11 mouse cellular contexts compared by ENCODE assay signal in the genomic region with DNA sequence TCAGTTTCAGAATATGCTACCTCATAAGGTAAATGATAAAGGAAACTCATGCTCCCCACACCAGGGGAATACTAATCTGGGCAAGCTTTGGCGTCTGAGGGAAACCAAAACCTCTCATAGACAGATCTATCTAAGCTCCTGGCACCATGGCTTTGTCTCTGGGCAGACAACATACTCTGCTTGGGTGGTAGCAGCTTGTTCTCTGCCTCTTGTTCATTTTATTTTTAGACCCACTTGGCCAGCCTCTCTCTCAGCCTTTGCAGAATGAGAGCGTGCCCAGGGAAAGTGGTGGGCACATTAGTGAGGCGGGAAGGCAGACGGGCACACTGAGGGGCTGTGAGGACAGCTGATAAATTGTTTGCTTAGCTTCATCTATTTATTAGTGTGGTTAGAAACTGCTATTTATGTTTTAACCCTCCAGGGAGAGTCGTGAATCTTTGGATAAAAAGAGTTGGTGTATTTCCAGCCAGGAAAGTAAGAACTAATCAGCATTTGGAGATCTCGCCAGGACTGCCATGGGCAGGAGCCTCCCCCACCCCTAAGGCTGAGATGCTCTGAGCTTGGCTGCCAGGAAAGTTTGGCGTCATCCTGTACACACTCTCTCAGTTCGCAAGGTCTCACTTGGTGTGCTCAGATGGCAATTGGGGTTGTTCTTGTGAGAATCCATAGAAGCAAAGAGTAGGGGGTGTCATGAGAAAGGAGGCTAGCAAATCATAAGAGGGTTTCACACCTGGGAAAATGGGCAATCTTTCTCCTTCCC.
DNase-seq lines count a peak whose midpoint lies in the region; ATAC-seq and TF ChIP-seq lines count a peak whose summit lies in the region.
"Had no signal": no experiment of that assay in that cellular context is flagged by ENCODE, and none has a peak within 500 bp of the region (broad histone marks: within the 10 kb centered on the region; RNA-seq: fewer than 3 reads in every experiment).

No protein-coding gene starts in this region.

- no peak for ATAC-seq in heart, embryonic 11.5 days (replicated peaks; ENCODE audit: insufficient number of reproducible peaks, low FRiP score, low TSS enrichment)
- ATAC-seq in heart, embryonic 13.5 days (ENCODE audit: extremely low read depth, insufficient number of reproducible peaks, low FRiP score, low TSS enrichment), result no peak; the same call in 1 of the 2 replicates
- ATAC-seq in liver, embryonic 11.5 days (replicated peaks; ENCODE audit: low FRiP score), result no peak
- no peak for ATAC-seq in kidney, embryonic 15.5 days (replicated peaks; ENCODE audit: low FRiP score)

- H3K9me3 ChIP-seq in heart, embryonic 11.5 days (replicated peaks; ENCODE audit: control insufficient read depth, low read length), result no peaks in the 10 kb centered on the region
- no peaks in the 10 kb centered on the region for H3K9me3 ChIP-seq in heart, embryonic 13.5 days
- H3K9me3 ChIP-seq in liver, embryonic 11.5 days (ENCODE audit: control insufficient read depth, low read length), result no peaks in the 10 kb centered on the region
- H3K9me3 ChIP-seq in kidney, embryonic 15.5 days (replicated peaks), result no peaks in the 10 kb centered on the region

- DNase-seq in heart, adult 18-20 months, result peak; percentile 27 to 35
- peak; percentile 20 to 45 for DNase-seq in cerebellum, adult 2 months
- no peak for DNase-seq in left cerebral cortex, adult 2 months (ENCODE audit: extremely low spot score in 1 of 2, low spot score in 2 of 2)
- no peak for DNase-seq in liver, embryonic 11.5 days (ENCODE audit: low spot score)
- no peak for DNase-seq in gastrocnemius, adult 18-20 months (ENCODE audit: low spot score)
- DNase-seq: lung, embryonic 14.5 days had no signal

- H3K9ac ChIP-seq in heart, embryonic 11.5 days (ENCODE audit: low read depth, low read length), result no peak overlapping the region
- H3K9ac ChIP-seq in heart, embryonic 13.5 days, result no peak overlapping the region
- H3K9ac ChIP-seq in liver, embryonic 11.5 days (ENCODE audit: low read depth, low read length), result no peak overlapping the region
- no peak overlapping the region for H3K9ac ChIP-seq in kidney, embryonic 15.5 days
- H3K9ac ChIP-seq: lung, embryonic 14.5 days had no signal

- TF ChIP-seq POLR2A in cerebellum, adult 2 months (IDR thresholded peaks at IDR 0.05; ENCODE audit: borderline replicate concordance, insufficient read depth, low read length), result no peak

- no peak overlapping the region for H3K4me3 ChIP-seq in heart, embryonic 11.5 days (ENCODE audit: low read depth, low read length)
- no peak overlapping the region for H3K4me3 ChIP-seq in cerebellum, adult 2 months (replicated peaks; ENCODE audit: insufficient read depth, low read depth, low read length)
- H3K4me3 ChIP-seq in heart, embryonic 13.5 days, result no peak overlapping the region
- no peak overlapping the region for H3K4me3 ChIP-seq in left cerebral cortex, adult 2 months
- no peak overlapping the region for H3K4me3 ChIP-seq in liver, embryonic 11.5 days (ENCODE audit: low read depth, low read length)
- H3K4me3 ChIP-seq in kidney, embryonic 15.5 days (replicated peaks), result no peak overlapping the region
- H3K4me3 ChIP-seq: erythroblast, embryonic 14.5 days had no signal

- intact Hi-C loops in left cerebral cortex, adult 2 months (cut with DNase I), result loop anchor here (1.0 to 10.0 kb wide), 2 partner anchors 150 to 315 kb away; partner anchors contain the start of genes Mamld1 and Mtm1

- H3K27me3 ChIP-seq in heart, embryonic 11.5 days (ENCODE audit: control insufficient read depth, insufficient read depth, low read length), result no peaks in the 10 kb centered on the region
- no peaks in the 10 kb centered on the region for H3K27me3 ChIP-seq in cerebellum, adult 2 months (ENCODE audit: control insufficient read depth, insufficient read depth, low read length)
- 0 out of 2 replicates have a peak, but pooled peaks cover 5% of the 10 kb centered on the region for H3K27me3 ChIP-seq in heart, embryonic 13.5 days (replicated peaks)
- H3K27me3 ChIP-seq in liver, embryonic 11.5 days (replicated peaks; ENCODE audit: control insufficient read depth, insufficient read depth, low read length), result 0 out of 2 replicates have a peak, but pooled peaks cover 4% of the 10 kb centered on the region
- peaks cover 7% of the 10 kb centered on the region; the same call in 1 of the 2 replicates for H3K27me3 ChIP-seq in kidney, embryonic 15.5 days
- H3K27me3 ChIP-seq: CH12.LX had no signal

- no peaks in the 10 kb centered on the region for H3K4me1 ChIP-seq in heart, embryonic 11.5 days (ENCODE audit: control insufficient read depth, insufficient read depth, low read length)
- peaks cover 9% of the 10 kb centered on the region for H3K4me1 ChIP-seq in cerebellum, adult 2 months (ENCODE audit: control insufficient read depth, insufficient read depth, low read length)
- peaks cover 28% of the 10 kb centered on the region for H3K4me1 ChIP-seq in heart, embryonic 13.5 days
- no peaks in the 10 kb centered on the region for H3K4me1 ChIP-seq in liver, embryonic 11.5 days (replicated peaks; ENCODE audit: control insufficient read depth, insufficient read depth, low read length)
- H3K4me1 ChIP-seq in kidney, embryonic 15.5 days, result no peaks in the 10 kb centered on the region

- no peak for TF ChIP-seq CTCF in cerebellum, adult 2 months (IDR thresholded peaks at IDR 0.05; ENCODE audit: borderline replicate concordance, insufficient read depth, low read depth, low read length)
- TF ChIP-seq CTCF in left cerebral cortex, adult 2 months (IDR thresholded peaks at IDR 0.05), result no peak

- no peaks in the 10 kb centered on the region for H3K36me3 ChIP-seq in heart, embryonic 11.5 days (ENCODE audit: control insufficient read depth, insufficient read depth, low read length)
- no peaks in the 10 kb centered on the region for H3K36me3 ChIP-seq in heart, embryonic 13.5 days
- H3K36me3 ChIP-seq in liver, embryonic 11.5 days (ENCODE audit: control insufficient read depth, insufficient read depth, low read length), result no peaks in the 10 kb centered on the region
- no peaks in the 10 kb centered on the region for H3K36me3 ChIP-seq in kidney, embryonic 15.5 days

- no peak overlapping the region for H3K27ac ChIP-seq in heart, embryonic 11.5 days (ENCODE audit: low read depth, low read length)
- H3K27ac ChIP-seq in cerebellum, adult 2 months (ENCODE audit: insufficient read depth, low read length), result no peak overlapping the region
- H3K27ac ChIP-seq in heart, embryonic 13.5 days (replicated peaks), result peak overlapping the region; percentile 50
- peak overlapping the region; percentile 51; the same call in 1 of the 2 replicates for H3K27ac ChIP-seq in left cerebral cortex, adult 2 months
- H3K27ac ChIP-seq in liver, embryonic 11.5 days (ENCODE audit: low read depth, low read length), result no peak overlapping the region
- H3K27ac ChIP-seq in kidney, embryonic 15.5 days, result no peak overlapping the region

- 65% methylated on average over 8 of the region's 8 CpGs for WGBS in heart, embryonic 11.5 days (ENCODE audit: insufficient replicate concordance)
- WGBS in cerebellum, adult 2 months, result 15% methylated on average over 8 of the region's 8 CpGs
- WGBS in heart, embryonic 13.5 days, result 44% methylated on average over 8 of the region's 8 CpGs
- WGBS in liver, embryonic 11.5 days, result 77% methylated on average over 8 of the region's 8 CpGs
- 73% methylated on average over 8 of the region's 8 CpGs for WGBS in kidney, embryonic 15.5 days

- no peak overlapping the region for H3K4me2 ChIP-seq in heart, embryonic 11.5 days
- no peak overlapping the region for H3K4me2 ChIP-seq in heart, embryonic 13.5 days
- no peak overlapping the region for H3K4me2 ChIP-seq in liver, embryonic 11.5 days
- H3K4me2 ChIP-seq in kidney, embryonic 15.5 days, result no peak overlapping the region
- H3K4me2 ChIP-seq: lung, embryonic 14.5 days had no signal

Comparison
In these comparisons a context has a peak if more than half of its experiments do, and no peak if none do; other contexts are left out.
1. H3K27ac ChIP-seq: peak in heart, embryonic 13.5 days (single experiment) and left cerebral cortex, adult 2 months (single experiment); none in heart, embryonic 11.5 days (single experiment), cerebellum, adult 2 months (single experiment), liver, embryonic 11.5 days (single experiment) and kidney, embryonic 15.5 days (single experiment).
2. DNase-seq: peak in heart, adult 18-20 months (2 of 2) and cerebellum, adult 2 months (2 of 2); none in left cerebral cortex, adult 2 months (0 of 2), liver, embryonic 11.5 days (single experiment) and gastrocnemius, adult 18-20 months (single experiment).